Mouse (Mus musculus) forebrain, postnatal 0 days (tissue): ENCODE measurements around the gene Zscan26. TPM values are rescaled to one million over a fixed set of nuclear protein-coding genes. Genes with fewer than 3 reads are reported as not detected.
"Not testable (repeated sequence)": the region's sequence is repeated elsewhere in the genome, so short reads cannot be mapped to it uniquely, and the experiment has no call there.

Experiments
- ATAC-seq: fragments of 200-750 bp; cut with Nextera tagmentation; 2 replicates; pipeline ENCODE4 v1.8.0; 2017; ENCODE audit warnings: mild to moderate bottlenecking, moderate library complexity
- DNase-seq: peaks from one replicate; pipeline ENCODE4 v3.0.0-alpha.2; 2015
- H3K27ac ChIP-seq: fragments of 300-500 bp; sonication (generic); 2 replicates; pipeline ENCODE4 v1.5.1; 2014; ENCODE audit warnings: low read depth, mild to moderate bottlenecking, antibody characterized with exemption, low read length, moderate library complexity, mixed read lengths
- H3K27me3 ChIP-seq: fragments of 300-500 bp; sonication (generic); 2 replicates; pipeline ENCODE4 v1.6.1; 2014; ENCODE audit warnings: mild to moderate bottlenecking, low read length, mixed read lengths; ENCODE audit not compliant: insufficient read depth
- H3K36me3 ChIP-seq: fragments of 300-500 bp; sonication (generic); 2 replicates; pipeline ENCODE4 v1.6.1; 2014; ENCODE audit warnings: mild to moderate bottlenecking, moderate library complexity; ENCODE audit not compliant: insufficient read depth
- H3K4me1 ChIP-seq: fragments of 300-500 bp; sonication (generic); 2 replicates; pipeline ENCODE4 v1.6.1; 2014; ENCODE audit warnings: antibody characterized with exemption; ENCODE audit not compliant: insufficient read depth
- H3K4me2 ChIP-seq: fragments of 300-500 bp; sonication (generic); 2 replicates; pipeline ENCODE4 v1.6.1; 2014; ENCODE audit warnings: low read depth, mild to moderate bottlenecking, moderate library complexity
- H3K4me3 ChIP-seq: fragments of 300-500 bp; sonication (generic); 2 replicates; pipeline ENCODE4 v1.5.1; 2014; ENCODE audit warnings: low read depth, low read length, mixed read lengths
- H3K9ac ChIP-seq: fragments of 300-500 bp; sonication (generic); 2 replicates; pipeline ENCODE4 v1.6.1; 2014; ENCODE audit warnings: mild to moderate bottlenecking
- H3K9me3 ChIP-seq: fragments of 300-500 bp; sonication (generic); 2 replicates; pipeline ENCODE4 v1.6.1; 2016; ENCODE audit warnings: low read length
- CTCF ChIP-seq: sonication (generic); IDR thresholded peaks from 2 replicates; pipeline ENCODE4 v1.5.1; 2016; ENCODE audit warnings: antibody characterized with exemption, control low read depth, low read depth
- WGBS: fragments of 180-500 bp; shearing (Covaris S2); extraction: QIAGEN DNeasy Blood & Tissue Kit; methylation state at CpG from one replicate; pipeline ENCODE4 v1.1.7; 2014; 5-methylcytosine and 5-hydroxymethylcytosine counted together
- polyA plus RNA-seq: library from polyadenylated mRNA; unstranded; fragments of >200 nt; fragmentation: Nextera tagmentation; extraction: Ambion mirVana; gene quantifications from 2 replicates; pipeline ENCODE4 v1.2.1, GENCODE M21; 2015
- total RNA-seq: library from RNA; depleted of rRNA; stranded (reverse); fragments of >200 nt; gene quantifications from 2 replicates; pipeline ENCODE4 v1.2.3, GENCODE M21; 2014

Gene Zscan26
- total and polyA plus RNA-seq, 2 experiments from 2014 or later = 16.7 to 27.1 TPM

DNA sequence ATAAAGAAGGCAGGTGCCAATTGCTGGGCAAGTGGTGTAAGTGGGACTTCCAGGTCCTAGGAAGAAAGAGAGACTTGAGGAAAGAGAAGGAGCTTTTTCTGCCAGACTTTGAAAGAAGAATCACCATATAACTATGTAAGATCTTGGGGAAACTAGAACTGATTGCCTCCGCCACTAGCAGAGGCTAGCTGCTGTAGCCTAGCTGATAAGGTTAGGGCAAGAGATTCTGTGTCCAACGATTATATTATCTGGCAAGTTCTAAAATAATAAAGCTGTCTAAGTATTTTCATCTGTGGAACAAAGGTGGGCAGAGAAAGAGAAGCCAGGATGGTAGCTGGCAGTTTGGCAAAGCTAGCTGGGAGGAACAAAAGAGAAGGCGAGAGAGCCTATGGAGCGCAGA lies 18.9 kb upstream of the Zscan26 start:
- Histone ChIP-seq H3K36me3 (no peaks in the 10 kb centered on the region), H3K4me2 (no peak overlapping the region), H3K9ac (no peak overlapping the region), H3K4me1 (no peaks in the 10 kb centered on the region), H3K4me3 (no peak overlapping the region), H3K27ac (no peak overlapping the region), H3K9me3 (no peaks in the 10 kb centered on the region), H3K27me3 (0 out of 2 replicates have a peak, but pooled peaks cover 5% of the 10 kb centered on the region)
- whole genome bisulfite sequencing = 24% methylated on average over 4 of the region's 4 CpGs
- ATAC-seq (no peak), DNase-seq (no peak)
- TF ChIP-seq CTCF = no peak

DNA sequence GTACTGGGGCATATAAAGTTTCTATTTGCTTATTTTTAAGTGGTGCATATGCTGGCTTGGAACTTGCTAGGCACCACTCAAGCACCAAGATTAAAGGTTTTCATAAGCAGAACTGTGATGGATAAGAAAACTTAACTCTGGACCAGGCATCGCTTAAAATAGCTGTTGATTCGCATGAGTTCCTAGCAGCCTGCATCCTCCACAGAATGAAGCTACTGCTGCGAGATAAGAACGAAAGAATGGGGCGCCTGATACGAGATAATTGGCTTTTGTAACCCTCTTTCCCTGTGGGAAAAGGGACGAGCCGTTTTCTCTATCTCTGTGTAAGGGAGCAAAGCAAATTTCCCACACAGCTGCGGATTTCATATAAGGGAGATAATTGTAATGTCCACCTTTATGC lies 15.6 kb upstream of the Zscan26 start:
- peak overlapping the region; percentile 60; the same call in 1 of the 2 replicates for H3K4me2 ChIP-seq
- DNase-seq (peak; percentile 7), ATAC-seq (no peak)
- H3K36me3 ChIP-seq = no peaks in the 10 kb centered on the region
- 0 out of 2 replicates have a peak, but pooled peaks cover 5% of the 10 kb centered on the region for H3K27me3 ChIP-seq
- no peak for TF ChIP-seq CTCF
- no peak overlapping the region for H3K4me3 ChIP-seq
- no peaks in the 10 kb centered on the region for H3K9me3 ChIP-seq
- WGBS = 14% methylated on average over 9 of the region's 9 CpGs
- H3K4me1 ChIP-seq = no peaks in the 10 kb centered on the region
- H3K27ac ChIP-seq = no peak overlapping the region
- no peak overlapping the region for H3K9ac ChIP-seq

DNA sequence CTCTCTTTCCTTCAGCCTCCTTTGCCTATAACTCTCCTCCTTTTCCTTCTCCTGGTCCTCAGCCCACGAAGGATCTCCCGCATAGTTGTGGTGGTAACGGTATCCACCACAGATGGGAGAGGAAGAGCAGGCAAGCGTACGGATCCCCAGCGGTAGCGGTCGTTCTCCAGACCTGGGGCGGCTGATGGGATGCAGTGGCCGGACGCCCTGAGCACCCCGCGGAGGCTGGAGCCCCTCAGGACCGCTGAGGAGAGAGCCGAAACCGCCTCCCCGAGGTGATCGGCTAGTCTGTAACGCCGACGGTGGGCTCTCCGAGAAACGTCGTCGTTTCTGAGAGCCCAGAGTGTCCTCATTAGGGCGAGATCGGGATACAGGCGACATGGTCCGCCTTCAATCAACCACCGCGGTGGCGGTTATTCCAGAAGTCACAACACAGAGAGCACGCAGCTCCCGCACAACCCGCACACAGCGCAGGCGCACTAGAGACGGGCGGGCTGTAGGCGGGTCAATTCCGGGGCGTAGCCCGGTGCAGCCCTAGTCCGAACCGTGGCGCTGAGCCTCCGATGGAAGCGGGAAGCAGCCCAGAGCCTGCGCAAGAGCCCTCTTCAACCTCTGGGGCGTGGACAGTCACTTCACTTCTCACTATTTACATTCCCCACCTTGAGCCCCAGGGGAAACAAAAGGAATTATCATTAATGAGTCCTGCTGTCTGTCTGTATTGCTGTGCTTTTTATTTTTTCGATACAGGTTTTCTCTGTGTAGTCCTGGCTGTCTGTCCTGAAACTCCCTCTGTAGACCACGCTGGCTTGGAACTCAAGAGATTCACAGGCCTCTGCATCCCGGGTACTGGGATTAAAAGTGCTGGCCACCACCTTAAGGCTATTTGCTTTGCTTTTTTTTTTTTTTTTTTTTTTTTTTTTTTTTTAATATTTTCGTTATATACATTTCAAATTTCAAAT lies 14.8 kb upstream of the Zscan26 start, which contains the start of gene Nkapl:
TSS of gene Nkapl (minus strand) at position 449 of the 959 bp plus-strand sequence.
- Histone ChIP-seq H3K27ac (peak within 1 kb of the TSS; percentile 31; the same call in 1 of the 2 replicates), H3K4me3 (peak within 1 kb of the TSS; percentile 56), H3K9ac (peak within 1 kb of the TSS; percentile 60), H3K36me3 (no peaks in the 10 kb centered on the region), H3K9me3 (no peaks in the 10 kb centered on the region), H3K27me3 (0 out of 2 replicates have a peak, but pooled peaks cover 5% of the 10 kb centered on the region), H3K4me1 (no peaks in the 10 kb centered on the region), H3K4me2 (peak within 1 kb of the TSS; percentile 60)
- TF ChIP-seq CTCF = no peak
- WGBS = 1% methylated on average over 54 of the region's 54 CpGs
- DNase-seq = peak; percentile 89
- ATAC-seq = peak; percentile 99

DNA sequence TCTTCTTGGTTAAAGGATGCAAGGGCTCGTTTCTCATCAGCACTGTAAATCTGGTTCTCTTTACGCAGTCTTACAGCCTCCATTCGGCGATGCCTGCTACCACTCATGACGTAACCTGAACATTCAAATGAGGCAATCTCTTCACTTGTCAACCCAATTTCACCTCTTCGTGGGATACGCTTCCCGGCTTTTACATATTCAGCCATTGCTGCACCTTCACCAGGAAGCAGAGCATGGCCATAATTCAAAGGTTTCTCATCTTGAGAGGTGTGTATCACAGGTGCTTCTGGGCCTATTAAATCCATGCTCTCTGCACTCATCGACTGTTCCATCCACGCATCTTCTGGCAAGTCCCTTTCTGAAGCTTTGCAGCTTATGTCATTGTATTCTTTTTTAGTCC lies 13.8 kb upstream of the Zscan26 start:
- DNase-seq (no peak), ATAC-seq (no peak)
- no peaks in the 10 kb centered on the region for H3K4me1 ChIP-seq
- H3K27me3 ChIP-seq = 0 out of 2 replicates have a peak, but pooled peaks cover 5% of the 10 kb centered on the region
- no peak overlapping the region for H3K4me3 ChIP-seq
- no peak overlapping the region for H3K9ac ChIP-seq
- no peaks in the 10 kb centered on the region for H3K36me3 ChIP-seq
- H3K9me3 ChIP-seq = no peaks in the 10 kb centered on the region
- H3K27ac ChIP-seq = no peak overlapping the region
- WGBS = 88% methylated on average over 10 of the region's 10 CpGs
- no peak for TF ChIP-seq CTCF
- no peak overlapping the region for H3K4me2 ChIP-seq

DNA sequence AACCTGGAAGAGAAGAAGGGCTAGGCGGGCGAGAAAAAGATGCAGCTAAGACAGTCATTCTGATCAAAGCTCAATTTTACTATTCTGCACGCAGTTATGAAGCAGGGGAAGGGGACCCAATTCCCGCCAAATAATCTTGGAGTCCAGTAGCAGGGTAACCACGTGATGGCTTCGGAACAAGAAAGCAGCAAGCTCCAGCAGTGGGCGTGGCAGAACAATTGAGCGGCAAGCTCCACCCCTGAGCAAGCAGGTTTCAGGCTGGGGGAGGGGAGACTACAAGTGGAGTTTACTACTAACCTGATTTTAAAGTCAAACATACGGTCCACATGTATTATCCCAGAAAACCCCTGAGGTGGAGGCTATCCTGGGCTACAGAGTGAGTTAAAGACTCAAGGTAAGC lies 9.0 kb upstream of the Zscan26 start:
- 60% methylated on average over 9 of the region's 9 CpGs for WGBS
- not testable (repeated sequence) for H3K4me1 ChIP-seq, DNase-seq, H3K9me3 ChIP-seq, H3K27me3 ChIP-seq, ATAC-seq, H3K4me2 ChIP-seq, H3K9ac ChIP-seq, H3K36me3 ChIP-seq, H3K27ac ChIP-seq, H3K4me3 ChIP-seq

DNA sequence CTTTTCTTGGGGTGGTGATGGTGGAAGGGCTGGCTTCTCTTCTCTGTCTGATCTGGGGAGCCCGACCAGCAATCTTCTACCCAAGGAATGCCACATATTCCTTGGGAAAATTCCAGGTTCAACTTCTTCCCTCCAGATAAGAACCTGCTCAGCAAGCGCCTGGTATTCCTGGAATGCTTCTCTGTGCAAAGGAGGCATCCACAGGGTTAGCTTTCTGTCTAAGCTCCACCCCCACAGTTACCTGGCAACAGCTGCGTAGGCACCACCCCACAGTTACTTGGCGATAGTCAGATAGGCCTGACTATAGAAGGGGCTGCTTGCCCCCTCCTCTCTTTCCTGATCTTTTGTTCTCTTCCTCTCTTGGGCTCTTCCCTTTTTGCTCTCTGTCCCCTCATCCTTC lies 2.8 kb upstream of the Zscan26 start:
- Histone ChIP-seq H3K27ac (no peak overlapping the region), H3K27me3 (no peaks in the 10 kb centered on the region), H3K4me2 (no peak overlapping the region), H3K4me3 (no peak overlapping the region), H3K36me3 (no peaks in the 10 kb centered on the region), H3K9me3 (no peaks in the 10 kb centered on the region), H3K9ac (no peak overlapping the region), H3K4me1 (peaks cover 4% of the 10 kb centered on the region; the same call in 1 of the 2 replicates)
- no peak for TF ChIP-seq CTCF
- ATAC-seq = no peak
- no peak for DNase-seq
- WGBS = 9% methylated on average over 4 of the region's 4 CpGs

- Histone ChIP-seq H3K4me1 (peaks cover 4% of the 10 kb centered on the region; the same call in 1 of the 2 replicates), H3K27me3 (no peaks in the 10 kb centered on the region), H3K36me3 (0 out of 2 replicates have a peak, but pooled peaks cover under 1% of the 10 kb centered on the region), H3K4me2 (peak overlapping the region; percentile 71; the same call in 1 of the 2 replicates), H3K9ac (no peak overlapping the region), H3K9me3 (no peaks in the 10 kb centered on the region), H3K4me3 (peak overlapping the region; percentile 77), H3K27ac (no peak overlapping the region)
- DNase-seq = no peak
- WGBS = 97% methylated on average over 3 of the region's 3 CpGs
- no peak for TF ChIP-seq CTCF
- ATAC-seq = no peak
These were observed 603 bp upstream of the Zscan26 start for GRCm38 (mm10) chr13:21454133-21454532.
